In genomic region chr2:167565682-167566081, GRCm38 (mm10) we compare ENCODE assay signal across 8 mouse cellular contexts. TPM values are rescaled to one million over a fixed set of nuclear protein-coding genes. Genes with fewer than 3 reads are reported as not detected.
A peak's percentile ranks its signal among the peaks of the same experiment; 100 is the strongest.
DNase-seq lines count a peak whose midpoint lies in the region; ATAC-seq lines count a peak whose summit lies in the region.

No protein-coding gene starts in this region.

- ATAC-seq in heart, embryonic 15.5 days (replicated peaks; ENCODE audit: insufficient number of reproducible peaks, insufficient read depth, low FRiP score, low read depth): no peak; the same call in 1 of the 2 replicates
- ATAC-seq in midbrain, embryonic 12.5 days (ENCODE audit: low FRiP score, low read depth): 0 out of 2 replicates have a peak, but pooled peaks have one; percentile 34

- H3K4me2 ChIP-seq in heart, embryonic 15.5 days: peak overlapping the region; percentile 49
- H3K4me2 ChIP-seq in midbrain, embryonic 12.5 days (replicated peaks): peak overlapping the region; percentile 26

- H3K9ac ChIP-seq in heart, embryonic 15.5 days: peak overlapping the region; percentile 33; the same call in 1 of the 2 replicates
- H3K9ac ChIP-seq in midbrain, embryonic 12.5 days (replicated peaks): no peak overlapping the region

- peak overlapping the region; percentile 20; the same call in 1 of the 2 replicates for H3K4me3 ChIP-seq in heart, embryonic 15.5 days
- no peak overlapping the region for H3K4me3 ChIP-seq in midbrain, embryonic 12.5 days

- peak overlapping the region; percentile 91 for H3K27ac ChIP-seq in heart, embryonic 15.5 days
- no peak overlapping the region for H3K27ac ChIP-seq in midbrain, embryonic 12.5 days (replicated peaks)

- H3K4me1 ChIP-seq in heart, embryonic 15.5 days (replicated peaks): peaks cover 53% of the 10 kb centered on the region
- H3K4me1 ChIP-seq in midbrain, embryonic 12.5 days: peaks cover 22% of the 10 kb centered on the region; the same call in 1 of the 2 replicates

- WGBS in heart, embryonic 15.5 days: 6% methylated on average over 19 of the region's 19 CpGs
- 17% methylated on average over 19 of the region's 19 CpGs for WGBS in midbrain, embryonic 12.5 days

- peak; percentile 57 to 60 for DNase-seq in B cell, adult 2 months
- peak; percentile 79 for DNase-seq in embryo, embryonic 10.5 days (ENCODE audit: low spot score)
- DNase-seq in kidney, postnatal 10 days: peak; percentile 87
- DNase-seq in frontal cortex, postnatal 25 days (ENCODE audit: low spot score in 2 of 2): no peak
- no peak for DNase-seq in thymus, postnatal 36 days
- DNase-seq in cerebellum, postnatal 4 days (ENCODE audit: low spot score in 2 of 2): no peak

- no peaks in the 10 kb centered on the region for H3K36me3 ChIP-seq in heart, embryonic 15.5 days
- H3K36me3 ChIP-seq in midbrain, embryonic 12.5 days: no peaks in the 10 kb centered on the region

- H3K27me3 ChIP-seq in heart, embryonic 15.5 days: 0 out of 2 replicates have a peak, but pooled peaks cover under 1% of the 10 kb centered on the region
- H3K27me3 ChIP-seq in midbrain, embryonic 12.5 days: peaks cover 7% of the 10 kb centered on the region; the same call in 1 of the 2 replicates

- no peaks in the 10 kb centered on the region for H3K9me3 ChIP-seq in heart, embryonic 15.5 days (replicated peaks)
- H3K9me3 ChIP-seq in midbrain, embryonic 12.5 days: no peaks in the 10 kb centered on the region

RNA-seq across cellular contexts. Expression of gene Snai1, which starts 27.7 kb away (rescaled TPM):
- polyA plus RNA-seq in heart, embryonic 15.5 days (2015; fragmentation: Nextera tagmentation; extraction: Ambion mirVana): 14.0 and 19.5 TPM in 2 replicates
- polyA plus RNA-seq in midbrain, embryonic 12.5 days (2016; fragmentation: Nextera tagmentation; extraction: Ambion mirVana): 15.3 and 24.6 TPM in 2 replicates

Comparison
In these comparisons a context has a peak if more than half of its experiments do, and no peak if none do; other contexts are left out.
1. DNase-seq: peak in B cell, adult 2 months (2 of 2), embryo, embryonic 10.5 days (single experiment) and kidney, postnatal 10 days (single experiment); none in frontal cortex, postnatal 25 days (0 of 2), thymus, postnatal 36 days (0 of 2) and cerebellum, postnatal 4 days (0 of 2).